Mouse (Mus musculus): ENCODE data around the gene Pmfbp1. TPM values are rescaled to one million over a fixed set of nuclear protein-coding genes. Genes with fewer than 3 reads are reported as not detected.

Pmfbp1 gene
- total and polyA plus RNA-seq, 3 experiments: 0.11 TPM; not detected in 2

- Histone ChIP-seq H3K9ac (ENCODE audit: insufficient read depth, low read depth) (no peak overlapping the region), H3K4me3 (replicated peaks in 1 of 3; ENCODE audit: low read depth in 2 of 3, low read length in 2 of 3, poor library complexity in 1 of 3) (no peak overlapping the region), H3K4me2 (ENCODE audit: insufficient read depth, low read depth, poor library complexity, severe bottlenecking) (no peak overlapping the region), H3K9me3 (replicated peaks; ENCODE audit: low read length) (no peaks in the 10 kb centered on the region), H3K27me3 (replicated peaks) (no peaks in the 10 kb centered on the region), H3K27ac (ENCODE audit: insufficient read depth, low read depth) (no peak overlapping the region), H3K79me2 (replicated peaks; ENCODE audit: control insufficient read depth, extremely low read depth, insufficient read depth, poor library complexity, severe bottlenecking) (no peaks in the 10 kb centered on the region), H3K36me3 (replicated peaks in 1 of 2; ENCODE audit: control insufficient read depth in 1 of 2, insufficient read depth in 1 of 2, low read length in 1 of 2) (no peaks in the 10 kb centered on the region), H3K4me1 (ENCODE audit: control insufficient read depth in 1 of 2, insufficient read depth in 2 of 2) (0 out of 4 replicates have a peak, but pooled peaks cover 0 to 3% of the 10 kb centered on the region in 2 experiments)
- dilution Hi-C loops (cut with MboI; ENCODE audit: extremely low pct_ligation_motif_present, extremely low pct_unique_long_range_greater_than_20kb, low sequenced_read_pairs) (no loop called here), in situ Hi-C loops (cut with MboI; ENCODE audit: low pct_ligation_motif_present, low pct_unique_long_range_greater_than_20kb, low sequenced_read_pairs) (no loop called here)
- TF ChIP-seq CTCF (conservative IDR thresholded peaks at IDR 0.05 in 1 of 2, IDR thresholded peaks at IDR 0.05 in 1 of 2; ENCODE audit: low read depth in 2 of 2, low read length in 2 of 2) (peak; percentile 72 to 77), TBP (conservative IDR thresholded peaks at IDR 0.05; ENCODE audit: low read depth, low read length) (no peak), SMC3 (IDR thresholded peaks at IDR 0.05; ENCODE audit: low read depth, low read length) (peak; percentile 69), RAD21 (IDR thresholded peaks at IDR 0.05; ENCODE audit: low read depth, low read length) (peak; percentile 75)
- DNase-seq (ENCODE audit: extremely low read depth): peak; percentile 81
Observed at GRCm38 (mm10) chr8:109536703-109537102, 42.9 kb downstream of the Pmfbp1 start.

- no peaks in the 10 kb centered on the region for H3K79me2 ChIP-seq (replicated peaks; ENCODE audit: control insufficient read depth, extremely low read depth, insufficient read depth, poor library complexity, severe bottlenecking)
- no peak overlapping the region for H3K4me3 ChIP-seq (replicated peaks in 1 of 3; ENCODE audit: low read depth in 2 of 3, low read length in 2 of 3, poor library complexity in 1 of 3)
- no peaks in the 10 kb centered on the region for H3K9me3 ChIP-seq (replicated peaks; ENCODE audit: low read length)
- TF ChIP-seq JUN (IDR thresholded peaks at IDR 0.05; ENCODE audit: insufficient read depth, low read depth, low read length) (peak; percentile 57), MAZ (IDR thresholded peaks at IDR 0.05; ENCODE audit: low read depth, low read length) (no peak), MYC (IDR thresholded peaks at IDR 0.05; ENCODE audit: low read depth, low read length) (0 out of 2 replicates have a peak, but pooled peaks have one; percentile 22), TCF12 (IDR thresholded peaks at IDR 0.05; ENCODE audit: low read depth, low read length) (no peak), ZNF384 (IDR thresholded peaks at IDR 0.05; ENCODE audit: low read depth, low read length) (no peak), NELFE (IDR thresholded peaks at IDR 0.05; ENCODE audit: low read depth, low read length) (peak; percentile 31; the same call in 1 of the 2 replicates), ZKSCAN1 (IDR thresholded peaks at IDR 0.05; ENCODE audit: borderline replicate concordance, low read depth, low read length) (no peak), POLR2A (IDR thresholded peaks at IDR 0.05; ENCODE audit: low read depth, low read length) (0 out of 2 replicates have a peak, but pooled peaks have one; percentile 33), PAX5 (IDR thresholded peaks at IDR 0.05; ENCODE audit: low read length) (no peak), JUND (conservative IDR thresholded peaks at IDR 0.05; ENCODE audit: low read depth, low read length) (peak; percentile 81), EP300 (IDR thresholded peaks at IDR 0.05; ENCODE audit: low read length) (peak; percentile 69), IRF4 (IDR thresholded peaks at IDR 0.05; ENCODE audit: low read depth, low read length) (peak; percentile 84)
- no peak overlapping the region for H3K9ac ChIP-seq (ENCODE audit: insufficient read depth, low read depth)
- peaks cover 14 to 20% of the 10 kb centered on the region in 2 experiments; a peak in 3 of 4 replicates for H3K4me1 ChIP-seq (ENCODE audit: control insufficient read depth in 1 of 2, insufficient read depth in 2 of 2)
- H3K27me3 ChIP-seq (replicated peaks): no peaks in the 10 kb centered on the region
- peak overlapping the region; percentile 68 for H3K4me2 ChIP-seq (ENCODE audit: insufficient read depth, low read depth, poor library complexity, severe bottlenecking)
- H3K36me3 ChIP-seq (replicated peaks in 1 of 2; ENCODE audit: control insufficient read depth in 1 of 2, insufficient read depth in 1 of 2, low read length in 1 of 2): peaks cover 4 to 16% of the 10 kb centered on the region in 2 experiments
- in situ Hi-C loops (cut with MboI; ENCODE audit: low pct_ligation_motif_present, low pct_unique_long_range_greater_than_20kb, low sequenced_read_pairs) (no loop called here), dilution Hi-C loops (cut with MboI; ENCODE audit: extremely low pct_ligation_motif_present, extremely low pct_unique_long_range_greater_than_20kb, low sequenced_read_pairs) (no loop called here)
- H3K27ac ChIP-seq (ENCODE audit: insufficient read depth, low read depth): no peak overlapping the region
- peak; percentile 50 for DNase-seq (ENCODE audit: extremely low read depth)
Observed at GRCm38 (mm10) chr8:109542165-109542564, 48.3 kb downstream of the Pmfbp1 start.
